Mouse (Mus musculus): ENCODE results near the gene Olfr1324.
"Not testable (repeated sequence)": the region's sequence is repeated elsewhere in the genome, so short reads cannot be mapped to it uniquely, and the experiment has no call there.

Gene Olfr1324

GRCm38 (mm10) chrX:50428398-50428797 is at the start of gene Olfr1324:
Olfr1324 (minus strand) TSS chrX:50428498.
- DNase-seq (ENCODE audit: low spot score) = no peak

- not testable (repeated sequence) for DNase-seq (ENCODE audit: low spot score)
Measured at GRCm38 (mm10) chrX:50470341-50470740, 42.0 kb upstream of the Olfr1324 start.

GRCm38 (mm10) chrX:50456136-50456535 is 27.8 kb upstream of the Olfr1324 start:
- DNase-seq (ENCODE audit: low spot score) = no peak

- no peak for DNase-seq (ENCODE audit: low spot score)
Measured at GRCm38 (mm10) chrX:50443352-50443751, 15.1 kb upstream of the Olfr1324 start.

- DNase-seq (ENCODE audit: low spot score) = no peak
Measured at GRCm38 (mm10) chrX:50442696-50443095, 14.4 kb upstream of the Olfr1324 start.

GRCm38 (mm10) chrX:50432499-50432898 is 4.2 kb upstream of the Olfr1324 start:
- no peak for DNase-seq (ENCODE audit: low spot score)

GRCm38 (mm10) chrX:50427712-50428328 is 478 bp downstream of the Olfr1324 start:
- no peak for DNase-seq (ENCODE audit: low spot score)

GRCm38 (mm10) chrX:50425899-50426436 is 2.3 kb downstream of the Olfr1324 start:
- DNase-seq (ENCODE audit: low spot score) = no peak

GRCm38 (mm10) chrX:50410361-50410760 is 17.9 kb downstream of the Olfr1324 start:
- DNase-seq (ENCODE audit: low spot score) = not testable (repeated sequence)

- DNase-seq (ENCODE audit: low spot score) = not testable (repeated sequence)
Measured at GRCm38 (mm10) chrX:50390616-50391015, 37.7 kb downstream of the Olfr1324 start.

- DNase-seq (ENCODE audit: low spot score) = no peak
Measured at GRCm38 (mm10) chrX:50374978-50375377, 53.3 kb downstream of the Olfr1324 start.

Data from MN1 (cell line).